Mouse (Mus musculus) neural tube, embryonic 14.5 days (tissue): ENCODE measurements around the gene 9530077C05Rik. TPM values are rescaled to one million over a fixed set of nuclear protein-coding genes. Genes with fewer than 3 reads are reported as not detected.
A peak's percentile ranks its signal among the peaks of the same experiment; 100 is the strongest.

Experiments
- ATAC-seq: fragments of 200-750 bp; cut with Nextera tagmentation; 2 replicates; pipeline ENCODE4 v1.8.0; 2017; ENCODE audit warnings: low read depth, mild to moderate bottlenecking, moderate TSS enrichment, moderate library complexity
- H3K27ac ChIP-seq: fragments of 300-500 bp; sonication (generic); 2 replicates; pipeline ENCODE4 v1.5.1; 2014; ENCODE audit warnings: low read depth, mild to moderate bottlenecking, control low read depth, low read length, moderate library complexity, mixed read lengths
- H3K27me3 ChIP-seq: fragments of 300-500 bp; sonication (generic); 2 replicates; pipeline ENCODE4 v1.6.1; 2014; ENCODE audit warnings: low read length; ENCODE audit not compliant: control insufficient read depth, insufficient read depth
- H3K36me3 ChIP-seq: fragments of 300-500 bp; sonication (generic); 2 replicates; pipeline ENCODE4 v1.6.1; 2014; ENCODE audit warnings: low read length, mixed read lengths; ENCODE audit not compliant: control insufficient read depth, insufficient read depth
- H3K4me1 ChIP-seq: fragments of 300-500 bp; sonication (generic); 2 replicates; pipeline ENCODE4 v1.6.1; 2014; ENCODE audit warnings: low read length; ENCODE audit not compliant: control insufficient read depth, insufficient read depth
- H3K4me2 ChIP-seq: fragments of 300-500 bp; sonication (generic); 2 replicates; pipeline ENCODE4 v1.6.1; 2014; ENCODE audit warnings: mild to moderate bottlenecking, low read depth, low read length, control low read depth
- H3K4me3 ChIP-seq: fragments of 300-500 bp; sonication (generic); 2 replicates; pipeline ENCODE4 v1.5.1; 2014; ENCODE audit warnings: low read depth, low read length, control low read depth, mixed read lengths
- H3K9ac ChIP-seq: fragments of 300-500 bp; sonication (generic); replicated peaks from 2 replicates; pipeline ENCODE4 v1.6.1; 2014; ENCODE audit warnings: low read depth, mild to moderate bottlenecking, control low read depth, low read length, mixed read lengths
- H3K9me3 ChIP-seq: fragments of 300-500 bp; sonication (generic); 2 replicates; pipeline ENCODE4 v1.6.1; 2016; ENCODE audit warnings: low read length; ENCODE audit not compliant: control insufficient read depth
- whole genome bisulfite sequencing: fragments of 180-500 bp; shearing (Covaris S2); extraction: QIAGEN DNeasy Blood & Tissue Kit; methylation state at CpG from one replicate; pipeline ENCODE4 v1.1.7; 2014; 5-methylcytosine and 5-hydroxymethylcytosine counted together
- polyA plus RNA-seq: library from polyadenylated mRNA; unstranded; fragments of >200 nt; fragmentation: Nextera tagmentation; extraction: Ambion mirVana; gene quantifications from 2 replicates; pipeline ENCODE4 v1.2.1, GENCODE M21; 2014

Gene 9530077C05Rik
- polyA plus RNA-seq, 1 experiment from 2014 or later, result 15.1 TPM

- Histone ChIP-seq H3K27ac (no peak overlapping the region), H3K4me1 (no peaks in the 10 kb centered on the region), H3K4me3 (no peak overlapping the region), H3K9ac (no peak overlapping the region), H3K27me3 (no peaks in the 10 kb centered on the region), H3K4me2 (no peak overlapping the region), H3K9me3 (no peaks in the 10 kb centered on the region), H3K36me3 (peaks cover 5% of the 10 kb centered on the region)
- no peak for ATAC-seq
- WGBS, result 93% methylated on average over 3 of the region's 3 CpGs
Observed at GRCm38 (mm10) chr9:22461946-22462345, 50.6 kb downstream of the 9530077C05Rik start.

DNA sequence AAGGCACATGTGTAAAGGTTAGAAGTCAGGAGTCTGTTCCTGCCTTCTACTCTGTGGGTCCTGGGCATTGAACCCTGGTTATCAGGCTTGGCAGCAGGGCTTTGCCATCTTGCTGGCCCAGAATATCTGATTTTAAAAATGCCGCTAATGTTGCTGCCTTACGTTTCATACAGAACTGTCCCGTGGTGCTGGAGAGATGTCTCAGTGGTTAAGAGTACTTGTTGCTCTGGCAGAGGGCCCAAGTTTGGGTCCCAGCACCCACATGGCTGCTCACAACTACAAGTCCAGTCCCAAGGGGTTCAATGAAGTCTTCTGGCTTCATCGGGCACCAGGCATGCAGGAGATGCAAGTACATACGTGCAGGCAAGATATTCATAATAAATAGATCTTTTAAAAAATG lies 54.9 kb downstream of the 9530077C05Rik start:
- WGBS, result 98% methylated on average over 5 of the region's 5 CpGs
- no peak for ATAC-seq
- no peaks in the 10 kb centered on the region for H3K9me3 ChIP-seq
- no peaks in the 10 kb centered on the region for H3K36me3 ChIP-seq
- no peak overlapping the region for H3K9ac ChIP-seq
- H3K27ac ChIP-seq, result no peak overlapping the region
- H3K4me3 ChIP-seq, result no peak overlapping the region
- H3K4me1 ChIP-seq, result 0 out of 2 replicates have a peak, but pooled peaks cover 3% of the 10 kb centered on the region
- H3K4me2 ChIP-seq, result no peak overlapping the region
- H3K27me3 ChIP-seq, result no peaks in the 10 kb centered on the region

- no peaks in the 10 kb centered on the region for H3K36me3 ChIP-seq
- H3K4me3 ChIP-seq, result peak overlapping the region; percentile 87
- peak; percentile 75 for ATAC-seq
- H3K27me3 ChIP-seq, result no peaks in the 10 kb centered on the region
- H3K4me1 ChIP-seq, result 0 out of 2 replicates have a peak, but pooled peaks cover 3% of the 10 kb centered on the region
- peak overlapping the region; percentile 67 for H3K4me2 ChIP-seq
- H3K9me3 ChIP-seq, result no peaks in the 10 kb centered on the region
- H3K27ac ChIP-seq, result peak overlapping the region; percentile 92
- 1% methylated on average over 71 of the region's 73 CpGs for WGBS
- peak overlapping the region; percentile 93 for H3K9ac ChIP-seq
Observed at GRCm38 (mm10) chr9:22467371-22468169, 56.3 kb downstream of the 9530077C05Rik start.

DNA sequence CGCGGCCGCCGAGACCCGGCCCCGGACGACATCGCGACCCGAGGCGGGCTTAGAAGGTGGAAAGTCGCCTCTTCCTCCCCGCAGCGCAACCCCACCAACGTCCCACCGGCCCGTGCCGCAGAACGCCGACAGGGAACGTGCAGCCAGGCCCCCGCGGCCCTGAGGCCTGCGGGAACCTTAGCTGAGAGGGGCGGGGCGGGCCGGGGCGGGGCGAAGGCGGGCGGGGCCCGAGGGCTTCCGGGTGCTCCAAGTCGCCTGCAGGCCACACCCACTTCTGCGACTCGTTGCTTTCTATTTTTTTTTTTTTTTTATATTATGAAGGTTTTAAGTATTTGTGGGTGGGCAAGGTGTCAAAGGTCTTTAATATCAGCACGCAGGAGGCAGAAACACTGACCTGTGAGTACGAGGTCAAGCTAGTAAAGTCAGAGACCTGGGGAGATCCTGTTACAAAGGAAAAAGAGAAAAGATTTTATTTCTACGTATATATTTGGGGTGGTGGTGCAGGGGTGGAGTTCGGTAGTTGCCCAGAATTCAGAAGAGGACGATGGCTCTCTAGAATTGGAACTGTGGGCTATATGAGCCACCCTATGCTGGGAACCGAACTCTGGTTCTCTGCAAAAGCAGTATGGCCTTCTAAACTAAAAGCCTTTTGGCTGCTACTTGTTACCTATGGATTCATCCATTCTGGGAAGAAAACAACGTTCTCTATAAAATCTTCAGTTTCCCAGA lies 57.0 kb downstream of the 9530077C05Rik start:
- Histone ChIP-seq H3K36me3 (no peaks in the 10 kb centered on the region), H3K27me3 (no peaks in the 10 kb centered on the region), H3K9ac (peak overlapping the region; percentile 93), H3K4me3 (peak overlapping the region; percentile 87), H3K4me1 (0 out of 2 replicates have a peak, but pooled peaks cover 3% of the 10 kb centered on the region), H3K9me3 (no peaks in the 10 kb centered on the region), H3K27ac (peak overlapping the region; percentile 92), H3K4me2 (peak overlapping the region; percentile 67)
- ATAC-seq, result peak; percentile 91
- 3% methylated on average over 41 of the region's 43 CpGs for WGBS

- H3K4me3 ChIP-seq, result no peak overlapping the region
Observed at GRCm38 (mm10) chr9:22468899-22469259, 57.6 kb downstream of the 9530077C05Rik start.

DNA sequence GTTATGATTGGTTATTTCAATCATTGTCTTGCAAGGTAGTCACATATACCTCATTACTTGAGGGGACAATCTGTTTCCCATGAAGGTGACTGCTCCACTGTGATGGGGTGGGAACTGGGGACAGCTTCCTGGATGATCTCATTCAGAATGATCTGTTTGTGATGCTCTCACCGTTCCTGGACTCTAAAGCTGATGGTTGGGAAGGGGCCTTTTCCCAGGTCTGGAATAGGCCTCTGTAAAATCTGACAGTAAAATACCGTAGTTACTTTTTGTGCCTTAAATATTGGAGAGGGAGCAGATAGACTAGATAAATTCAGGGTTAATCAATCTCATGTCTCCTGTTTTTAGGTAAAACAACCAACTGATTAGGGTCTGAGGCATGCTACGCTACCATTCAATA lies 58.3 kb downstream of the 9530077C05Rik start, which contains the start of gene Rp9:
Gene Rp9, minus strand, starts transcription at position 101 of the 400 bp plus-strand sequence.
- no peaks in the 10 kb centered on the region for H3K9me3 ChIP-seq
- 0 out of 2 replicates have a peak, but pooled peaks cover 3% of the 10 kb centered on the region for H3K4me1 ChIP-seq
- peak within 1 kb of the TSS; percentile 67; the same call in 1 of the 2 replicates for H3K4me2 ChIP-seq
- no peaks in the 10 kb centered on the region for H3K27me3 ChIP-seq
- H3K4me3 ChIP-seq, result peak within 1 kb of the TSS; percentile 87; the same call in 1 of the 2 replicates
- H3K36me3 ChIP-seq, result no peaks in the 10 kb centered on the region
- H3K27ac ChIP-seq, result no peak within 1 kb of the TSS
- WGBS, result 89% methylated on average over 3 of the region's 3 CpGs
- peak within 1 kb of the TSS; percentile 93; the same call in 1 of the 2 replicates for H3K9ac ChIP-seq
- ATAC-seq, result no peak

More at GRCm38 (mm10) chr9:22468899-22469259, 57.6 kb downstream of the 9530077C05Rik start:
- H3K36me3 ChIP-seq, result no peaks in the 10 kb centered on the region
- no peaks in the 10 kb centered on the region for H3K9me3 ChIP-seq
- WGBS, result 81% methylated on average over 8 of the region's 8 CpGs
- no peak overlapping the region for H3K4me2 ChIP-seq
- no peak overlapping the region for H3K9ac ChIP-seq
- no peak for ATAC-seq
- H3K27me3 ChIP-seq, result no peaks in the 10 kb centered on the region
- no peak overlapping the region for H3K27ac ChIP-seq
- 0 out of 2 replicates have a peak, but pooled peaks cover 3% of the 10 kb centered on the region for H3K4me1 ChIP-seq

DNA sequence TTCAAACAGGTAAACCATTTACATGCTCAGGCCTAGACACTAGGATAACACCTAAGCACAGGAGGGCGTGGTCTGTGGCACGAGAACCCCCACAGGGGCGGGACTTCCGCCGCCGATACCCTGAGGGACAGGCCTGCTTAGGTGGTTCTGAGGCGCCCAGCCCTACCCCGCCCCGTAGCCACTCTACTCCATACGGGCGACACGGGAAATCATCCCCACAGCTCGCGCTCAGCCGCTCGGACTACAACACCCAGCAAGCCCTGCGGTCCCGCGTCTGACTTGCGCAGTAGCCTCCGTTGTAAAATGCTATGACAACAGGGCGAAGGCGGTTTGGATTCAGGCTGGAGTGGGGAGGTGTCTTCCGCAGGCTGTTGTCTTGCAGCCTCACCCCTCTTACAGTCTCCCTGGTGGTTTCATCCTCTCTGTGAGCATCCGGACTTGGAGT lies 64.1 kb downstream of the 9530077C05Rik start, which contains the start of gene Bbs9:
Gene Bbs9, plus strand, starts transcription at position 292 of the 445 bp plus-strand sequence.
- Histone ChIP-seq H3K9me3 (no peaks in the 10 kb centered on the region), H3K9ac (peak within 1 kb of the TSS; percentile 37), H3K4me1 (peaks cover 8% of the 10 kb centered on the region; the same call in 1 of the 2 replicates), H3K36me3 (no peaks in the 10 kb centered on the region), H3K4me2 (peak within 1 kb of the TSS; percentile 77), H3K27ac (peak within 1 kb of the TSS; percentile 29), H3K4me3 (peak within 1 kb of the TSS; percentile 52), H3K27me3 (no peaks in the 10 kb centered on the region)
- WGBS, result under 1% methylated on average over 25 of the region's 25 CpGs
- ATAC-seq, result peak; percentile 99

DNA sequence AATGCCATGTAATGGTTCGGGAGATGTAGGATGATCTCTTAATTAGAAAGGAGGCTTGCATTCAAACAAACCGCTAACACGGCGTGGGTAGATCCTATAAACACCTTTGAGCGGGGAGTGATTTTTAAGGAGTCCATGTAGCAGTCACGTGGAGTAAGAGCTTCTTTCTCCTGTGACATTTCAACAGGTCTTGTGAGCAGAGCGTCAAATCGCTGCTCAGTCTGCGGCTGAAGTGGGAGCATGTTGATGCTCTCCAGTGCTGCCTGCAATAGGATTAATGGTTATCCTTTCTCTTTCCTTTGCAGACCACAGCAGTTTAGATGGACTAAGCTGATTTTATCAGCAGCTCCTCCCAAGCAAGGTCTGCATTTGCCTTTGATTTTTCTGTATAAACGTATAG lies 65.0 kb downstream of the 9530077C05Rik start:
- Histone ChIP-seq H3K27me3 (no peaks in the 10 kb centered on the region), H3K4me1 (peaks cover 8% of the 10 kb centered on the region; the same call in 1 of the 2 replicates), H3K27ac (no peak overlapping the region), H3K36me3 (no peaks in the 10 kb centered on the region), H3K4me2 (peak overlapping the region; percentile 77), H3K4me3 (peak overlapping the region; percentile 52), H3K9ac (peak overlapping the region; percentile 37; the same call in 1 of the 2 replicates), H3K9me3 (no peaks in the 10 kb centered on the region)
- ATAC-seq, result 0 out of 2 replicates have a peak, but pooled peaks have one; percentile 5
- WGBS, result 6% methylated on average over 10 of the region's 10 CpGs
